Mouse (Mus musculus) embryonic facial prominence, embryonic 13.5 days (tissue): ENCODE measurements around the gene Oosp1. TPM values are rescaled to one million over a fixed set of nuclear protein-coding genes. Genes with fewer than 3 reads are reported as not detected.

ENCODE experiments used
- ATAC-seq: fragments of 200-750 bp; cut with Nextera tagmentation; 2 replicates; pipeline ENCODE4 v1.8.0; 2017; ENCODE audit warnings: low read depth; ENCODE audit not compliant: insufficient number of reproducible peaks, insufficient read depth, low FRiP score, low TSS enrichment
- H3K27ac ChIP-seq: fragments of 300-500 bp; sonication (generic); 2 replicates; pipeline ENCODE4 v1.5.1; 2015; ENCODE audit warnings: moderate library complexity, mild to moderate bottlenecking, inconsistent platforms
- H3K27me3 ChIP-seq: fragments of 300-500 bp; sonication (generic); 2 replicates; pipeline ENCODE4 v1.6.1; 2015; ENCODE audit warnings: mild to moderate bottlenecking, inconsistent platforms
- H3K36me3 ChIP-seq: fragments of 300-500 bp; sonication (generic); 2 replicates; pipeline ENCODE4 v1.6.1; 2015; ENCODE audit warnings: mild to moderate bottlenecking, inconsistent platforms
- H3K4me1 ChIP-seq: fragments of 300-500 bp; sonication (generic); 2 replicates; pipeline ENCODE4 v1.6.1; 2015; ENCODE audit warnings: inconsistent platforms
- H3K4me2 ChIP-seq: fragments of 300-500 bp; sonication (generic); 2 replicates; pipeline ENCODE4 v1.6.1; 2015; ENCODE audit warnings: moderate library complexity, mild to moderate bottlenecking, inconsistent platforms
- H3K4me3 ChIP-seq: fragments of 300-500 bp; sonication (generic); 2 replicates; pipeline ENCODE4 v1.5.1; 2015; ENCODE audit warnings: mild to moderate bottlenecking, inconsistent platforms
- H3K9ac ChIP-seq: fragments of 300-500 bp; sonication (generic); 2 replicates; pipeline ENCODE4 v1.6.1; 2015; ENCODE audit warnings: mild to moderate bottlenecking, inconsistent platforms
- H3K9me3 ChIP-seq: fragments of 300-500 bp; sonication (generic); 2 replicates; pipeline ENCODE4 v1.6.1; 2016; ENCODE audit warnings: inconsistent platforms
- WGBS: fragments of 180-500 bp; shearing (Covaris S2); methylation state at CpG from one replicate; pipeline ENCODE4 v1.1.7; 2015; ENCODE audit warnings: mixed read lengths; 5-methylcytosine and 5-hydroxymethylcytosine counted together
- polyA plus RNA-seq: library from polyadenylated mRNA; unstranded; fragments of >200 nt; fragmentation: Nextera tagmentation; extraction: Ambion mirVana; gene quantifications from 2 replicates; pipeline ENCODE4 v1.2.1, GENCODE M21; 2015

The Oosp1 gene
- polyA plus RNA-seq: not detected in 2 replicates

- Histone ChIP-seq H3K9ac (no peak within 1 kb of the TSS), H3K36me3 (no peaks in the 10 kb centered on the region)
Observed at GRCm38 (mm10) chr19:11690839-11691238, at the start of gene Oosp1. Gene Oosp1, minus strand, starts transcription at chr19:11691150.

GRCm38 (mm10) chr19:11736455-11736854 is 45.5 kb upstream of the Oosp1 start:
- WGBS: 48% methylated on average over 1 of the region's 1 CpGs
- H3K4me1 ChIP-seq: no peaks in the 10 kb centered on the region
- ATAC-seq: no peak
- H3K27me3 ChIP-seq: no peaks in the 10 kb centered on the region
- no peak overlapping the region for H3K4me2 ChIP-seq
- H3K9ac ChIP-seq: no peak overlapping the region
- H3K36me3 ChIP-seq: no peaks in the 10 kb centered on the region
- no peak overlapping the region for H3K4me3 ChIP-seq
- H3K9me3 ChIP-seq: no peaks in the 10 kb centered on the region
- no peak overlapping the region for H3K27ac ChIP-seq

More at GRCm38 (mm10) chr19:11690839-11691238, at the start of gene Oosp1:
- WGBS: 60% methylated on average over 5 of the region's 5 CpGs
- no peak for ATAC-seq
- Histone ChIP-seq H3K27me3 (no peaks in the 10 kb centered on the region), H3K9me3 (no peaks in the 10 kb centered on the region), H3K4me3 (no peak within 1 kb of the TSS), H3K27ac (no peak within 1 kb of the TSS), H3K4me2 (no peak within 1 kb of the TSS), H3K4me1 (no peaks in the 10 kb centered on the region)

GRCm38 (mm10) chr19:11730278-11730677 is 39.3 kb upstream of the Oosp1 start:
- H3K4me1 ChIP-seq: no peaks in the 10 kb centered on the region

GRCm38 (mm10) chr19:11727304-11727703 is 36.4 kb upstream of the Oosp1 start:
- Histone ChIP-seq H3K27ac (no peak overlapping the region), H3K27me3 (no peaks in the 10 kb centered on the region), H3K4me2 (no peak overlapping the region), H3K4me1 (no peaks in the 10 kb centered on the region), H3K9me3 (no peaks in the 10 kb centered on the region), H3K4me3 (no peak overlapping the region), H3K36me3 (no peaks in the 10 kb centered on the region), H3K9ac (no peak overlapping the region)
- WGBS: 91% methylated on average over 5 of the region's 5 CpGs
- no peak for ATAC-seq

More at GRCm38 (mm10) chr19:11730278-11730677, 39.3 kb upstream of the Oosp1 start:
- Histone ChIP-seq H3K9me3 (no peaks in the 10 kb centered on the region), H3K36me3 (no peaks in the 10 kb centered on the region), H3K4me2 (no peak overlapping the region), H3K9ac (no peak overlapping the region), H3K27me3 (no peaks in the 10 kb centered on the region), H3K4me3 (no peak overlapping the region), H3K27ac (no peak overlapping the region)
- WGBS: 68% methylated on average over 1 of the region's 1 CpGs
- ATAC-seq: no peak

GRCm38 (mm10) chr19:11725915-11726314 is 35.0 kb upstream of the Oosp1 start:
- 89% methylated on average over 2 of the region's 2 CpGs for WGBS
- Histone ChIP-seq H3K4me1 (no peaks in the 10 kb centered on the region), H3K27me3 (no peaks in the 10 kb centered on the region), H3K9me3 (no peaks in the 10 kb centered on the region), H3K4me3 (no peak overlapping the region), H3K27ac (no peak overlapping the region), H3K4me2 (no peak overlapping the region), H3K36me3 (no peaks in the 10 kb centered on the region), H3K9ac (no peak overlapping the region)
- no peak for ATAC-seq

- ATAC-seq: no peak
- Histone ChIP-seq H3K9ac (no peak overlapping the region), H3K4me2 (no peak overlapping the region), H3K27ac (no peak overlapping the region), H3K4me1 (no peaks in the 10 kb centered on the region), H3K4me3 (no peak overlapping the region), H3K36me3 (no peaks in the 10 kb centered on the region), H3K27me3 (no peaks in the 10 kb centered on the region), H3K9me3 (no peaks in the 10 kb centered on the region)
- WGBS: 79% methylated on average over 6 of the region's 6 CpGs
Observed at GRCm38 (mm10) chr19:11724275-11724674, 33.3 kb upstream of the Oosp1 start.

- H3K9me3 ChIP-seq: no peaks in the 10 kb centered on the region
- ATAC-seq: no peak
- H3K36me3 ChIP-seq: no peaks in the 10 kb centered on the region
- no peaks in the 10 kb centered on the region for H3K4me1 ChIP-seq
- no peak overlapping the region for H3K4me3 ChIP-seq
- 84% methylated on average over 2 of the region's 2 CpGs for WGBS
- no peak overlapping the region for H3K4me2 ChIP-seq
- H3K9ac ChIP-seq: no peak overlapping the region
- H3K27me3 ChIP-seq: no peaks in the 10 kb centered on the region
- H3K27ac ChIP-seq: no peak overlapping the region
Observed at GRCm38 (mm10) chr19:11723870-11724269, 32.9 kb upstream of the Oosp1 start.

- no peak for ATAC-seq
- Histone ChIP-seq H3K27me3 (no peaks in the 10 kb centered on the region), H3K9ac (no peak overlapping the region), H3K9me3 (no peaks in the 10 kb centered on the region), H3K27ac (no peak overlapping the region), H3K4me1 (no peaks in the 10 kb centered on the region), H3K4me3 (no peak overlapping the region), H3K36me3 (no peaks in the 10 kb centered on the region), H3K4me2 (no peak overlapping the region)
- WGBS: 90% methylated on average over 3 of the region's 3 CpGs
Observed at GRCm38 (mm10) chr19:11720071-11720470, 29.1 kb upstream of the Oosp1 start.

GRCm38 (mm10) chr19:11712451-11712850 is 21.5 kb upstream of the Oosp1 start:
- Histone ChIP-seq H3K4me1 (no peaks in the 10 kb centered on the region), H3K4me2 (no peak overlapping the region), H3K36me3 (no peaks in the 10 kb centered on the region), H3K9me3 (no peaks in the 10 kb centered on the region), H3K27me3 (no peaks in the 10 kb centered on the region), H3K4me3 (no peak overlapping the region), H3K9ac (no peak overlapping the region), H3K27ac (no peak overlapping the region)
- WGBS: 80% methylated on average over 4 of the region's 4 CpGs
- no peak for ATAC-seq

- Histone ChIP-seq H3K4me3 (no peak overlapping the region), H3K27ac (no peak overlapping the region), H3K4me2 (no peak overlapping the region), H3K4me1 (no peaks in the 10 kb centered on the region), H3K36me3 (no peaks in the 10 kb centered on the region), H3K27me3 (no peaks in the 10 kb centered on the region), H3K9ac (no peak overlapping the region), H3K9me3 (no peaks in the 10 kb centered on the region)
- no peak for ATAC-seq
- WGBS: 87% methylated on average over 6 of the region's 6 CpGs
Observed at GRCm38 (mm10) chr19:11698342-11698741, 7.4 kb upstream of the Oosp1 start.

GRCm38 (mm10) chr19:11696755-11697154 is 5.8 kb upstream of the Oosp1 start, which contains the start of gene Oosp3:
Gene Oosp3, plus strand, starts transcription at chr19:11697055.
- ATAC-seq: no peak
- Histone ChIP-seq H3K36me3 (no peaks in the 10 kb centered on the region), H3K27me3 (no peaks in the 10 kb centered on the region), H3K9me3 (no peaks in the 10 kb centered on the region), H3K4me2 (no peak within 1 kb of the TSS), H3K27ac (no peak within 1 kb of the TSS), H3K4me3 (no peak within 1 kb of the TSS), H3K9ac (no peak within 1 kb of the TSS), H3K4me1 (no peaks in the 10 kb centered on the region)
- WGBS: 83% methylated on average over 2 of the region's 2 CpGs

- Histone ChIP-seq H3K9me3 (no peaks in the 10 kb centered on the region), H3K36me3 (no peaks in the 10 kb centered on the region), H3K27me3 (no peaks in the 10 kb centered on the region), H3K27ac (no peak overlapping the region), H3K9ac (no peak overlapping the region), H3K4me1 (no peaks in the 10 kb centered on the region), H3K4me2 (no peak overlapping the region), H3K4me3 (no peak overlapping the region)
- 61% methylated on average over 1 of the region's 1 CpGs for WGBS
- no peak for ATAC-seq
Observed at GRCm38 (mm10) chr19:11691454-11691853, 504 bp upstream of the Oosp1 start.

- ATAC-seq: no peak
- Histone ChIP-seq H3K4me2 (no peak overlapping the region), H3K36me3 (no peaks in the 10 kb centered on the region), H3K27me3 (no peaks in the 10 kb centered on the region), H3K4me3 (no peak overlapping the region), H3K9ac (no peak overlapping the region), H3K27ac (no peak overlapping the region), H3K4me1 (no peaks in the 10 kb centered on the region), H3K9me3 (no peaks in the 10 kb centered on the region)
Observed at GRCm38 (mm10) chr19:11661562-11661961, 29.4 kb downstream of the Oosp1 start.
